Mouse (Mus musculus) B cell, adult 2 months (primary cell): Measurements from ENCODE around the gene Sirt3.

Experiments
- DNase-seq, 2 experiments: peaks; one replicate each; pipeline ENCODE4 v3.0.0; 2022

The Sirt3 gene

GRCm38 (mm10) chr7:140847755-140848580 is 34.1 kb downstream of the Sirt3 start, which contains the start of gene Odf3:
TSS of gene Odf3 (plus strand) at chr7:140847805.
- no peak for DNase-seq

GRCm38 (mm10) chr7:140846676-140847075 is 35.4 kb downstream of the Sirt3 start:
- no peak for DNase-seq

GRCm38 (mm10) chr7:140845683-140846082 is 36.4 kb downstream of the Sirt3 start:
- DNase-seq: no peak

DNA sequence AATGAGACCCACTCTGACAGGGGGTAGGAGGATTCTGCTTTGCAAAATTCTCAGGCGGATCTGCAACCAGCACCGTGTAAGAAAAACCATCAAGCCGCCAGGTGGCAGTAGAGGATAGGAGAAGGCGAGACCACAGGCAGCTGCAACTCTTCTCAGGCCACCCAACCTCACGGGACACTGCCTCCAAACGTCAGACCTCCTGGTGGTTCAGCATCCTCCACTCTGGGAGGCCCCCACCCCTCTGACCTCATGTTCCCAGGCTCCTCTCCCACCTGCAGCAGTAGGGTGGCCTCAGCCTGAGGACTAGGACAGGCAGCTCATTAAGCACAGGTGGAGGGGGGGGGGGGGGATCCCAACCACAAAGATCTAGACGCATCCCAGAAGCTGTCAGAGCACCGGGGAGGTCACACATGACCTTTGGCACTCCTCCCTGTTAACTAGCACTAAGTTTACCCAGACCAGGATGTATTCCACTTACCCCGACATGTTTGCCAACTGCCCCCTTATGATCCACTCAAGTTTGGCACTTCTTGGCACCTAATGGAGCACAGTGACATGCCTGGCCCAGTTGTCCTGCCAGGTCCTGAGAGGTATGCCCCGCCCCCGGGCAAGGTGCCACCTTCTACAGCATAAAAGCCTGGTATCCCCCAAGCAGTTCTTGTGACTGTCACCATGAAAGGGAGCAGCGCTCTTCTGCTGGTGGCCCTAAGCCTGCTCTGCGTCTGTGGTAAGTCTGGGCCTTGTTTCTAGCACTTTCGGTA is 37.0 kb downstream of the Sirt3 start, which contains the start of gene Scgb1c1:
TSS of gene Scgb1c1 (plus strand) at position 643 of the 761 bp plus-strand sequence.
- peak; percentile 95 for DNase-seq

DNA sequence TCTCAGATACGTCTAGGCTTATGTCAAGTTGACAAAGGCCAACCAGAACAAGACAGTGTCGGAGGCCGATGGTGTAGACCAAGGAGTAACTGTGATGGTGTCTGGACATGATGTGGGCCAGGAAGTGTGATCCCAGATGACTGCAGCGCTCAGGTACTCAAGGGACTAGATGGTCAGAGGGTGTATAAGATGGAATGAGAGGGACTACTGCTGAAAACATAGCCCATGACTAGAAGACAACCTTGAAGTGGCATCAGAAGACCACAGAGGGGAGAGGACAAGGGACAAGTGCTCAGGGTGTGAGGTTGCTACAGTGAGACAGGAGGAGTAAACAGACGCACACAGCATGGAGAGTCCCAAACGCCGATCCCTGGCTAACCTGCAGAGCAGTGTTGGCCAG is 38.3 kb downstream of the Sirt3 start:
- DNase-seq: no peak

DNA sequence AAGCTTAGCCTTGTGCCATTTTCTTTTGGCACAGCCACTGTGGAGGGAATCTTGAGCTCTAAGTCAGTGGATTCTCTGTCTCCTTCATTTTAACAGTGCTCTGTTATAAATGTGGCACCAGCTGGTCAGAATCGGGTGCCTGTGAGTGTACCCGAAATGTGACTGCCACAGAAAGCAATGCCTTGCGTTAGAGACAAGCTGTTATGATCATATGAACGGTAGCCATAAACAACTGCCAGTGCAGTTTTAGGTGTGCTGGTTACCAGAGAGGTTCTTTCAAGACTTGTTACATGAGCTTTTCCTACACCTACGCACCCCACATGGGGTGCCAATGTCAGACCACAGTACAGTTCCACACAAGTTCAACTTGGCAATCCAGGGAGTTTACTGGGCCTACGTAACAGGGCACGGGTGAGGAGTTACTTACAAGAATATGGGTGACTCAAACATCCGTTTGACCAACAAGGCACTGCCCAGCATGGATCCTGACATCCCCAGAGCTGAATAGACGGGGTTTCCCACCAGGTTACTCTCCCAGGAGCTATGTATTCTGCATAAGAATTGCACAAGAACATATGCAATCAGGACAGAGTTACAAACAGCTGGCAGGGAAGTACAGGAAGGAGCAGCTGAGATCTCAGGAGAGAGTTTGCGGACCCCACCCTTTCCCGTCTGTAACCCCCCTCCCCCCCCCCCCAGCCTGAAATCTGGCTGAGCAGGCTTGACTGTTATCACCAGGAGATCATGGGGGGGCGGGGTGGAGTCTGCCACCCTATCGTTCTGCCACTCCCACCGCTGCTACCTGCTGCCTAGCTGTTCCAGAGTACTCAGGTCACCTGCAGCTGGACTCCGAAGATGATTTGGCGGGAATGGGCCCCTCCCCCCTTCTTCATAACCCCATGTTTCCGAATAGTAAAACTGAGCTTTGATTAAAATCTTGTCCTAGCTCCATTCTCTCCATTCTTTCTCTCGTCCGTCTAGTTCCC is 41.1 kb downstream of the Sirt3 start:
- DNase-seq: no peak

DNA sequence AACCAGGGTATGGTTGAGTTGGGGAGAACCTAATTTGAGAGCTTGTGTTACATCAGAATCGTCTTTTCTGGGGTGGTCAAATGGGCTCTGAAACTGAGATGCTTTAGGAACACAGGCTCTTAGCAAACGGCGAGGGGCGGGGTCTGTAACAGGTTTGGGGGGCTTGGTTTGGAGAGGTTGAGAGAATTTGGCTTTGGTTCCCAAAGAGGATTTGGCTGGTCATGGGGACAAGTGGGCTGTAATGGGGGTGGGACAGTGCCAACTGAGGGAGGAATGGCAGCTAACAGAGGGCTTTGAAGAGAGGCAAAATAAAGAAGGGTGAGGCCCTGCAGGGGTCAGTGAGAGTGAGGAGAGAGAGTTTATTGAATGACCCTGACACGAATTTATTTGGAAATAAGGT is 42.6 kb downstream of the Sirt3 start:
- no peak for DNase-seq

GRCm38 (mm10) chr7:140836243-140837115 is 45.6 kb downstream of the Sirt3 start:
- DNase-seq: no peak

- DNase-seq: no peak
Observed at GRCm38 (mm10) chr7:140835758-140836087, 46.4 kb downstream of the Sirt3 start.

- DNase-seq: no peak
Observed at GRCm38 (mm10) chr7:140834968-140835757, 46.9 kb downstream of the Sirt3 start, which contains the start of gene Urah. TSS of gene Urah (plus strand) at chr7:140835018.

- no peak for DNase-seq
Observed at GRCm38 (mm10) chr7:140833341-140833740, 48.8 kb downstream of the Sirt3 start.

DNA sequence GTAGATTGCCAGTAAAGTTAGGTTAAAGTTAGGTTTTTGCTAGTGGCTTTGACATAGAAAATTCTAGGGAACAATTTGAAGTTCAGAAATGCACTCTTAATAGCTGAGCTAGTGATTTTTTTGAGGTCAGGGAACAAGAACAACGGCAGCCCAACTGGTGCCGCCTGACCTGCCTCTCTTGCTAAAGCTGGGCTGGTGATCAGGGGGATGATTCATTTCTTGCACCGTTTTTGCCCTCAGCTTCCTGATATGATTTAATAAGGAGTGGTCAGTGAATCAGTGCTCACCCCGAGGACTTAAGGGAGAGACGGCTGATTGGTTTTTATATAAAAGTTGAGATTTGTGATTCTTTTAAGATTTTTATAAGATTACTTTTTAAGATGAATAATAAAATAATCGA is 50.7 kb downstream of the Sirt3 start:
- DNase-seq: no peak

DNA sequence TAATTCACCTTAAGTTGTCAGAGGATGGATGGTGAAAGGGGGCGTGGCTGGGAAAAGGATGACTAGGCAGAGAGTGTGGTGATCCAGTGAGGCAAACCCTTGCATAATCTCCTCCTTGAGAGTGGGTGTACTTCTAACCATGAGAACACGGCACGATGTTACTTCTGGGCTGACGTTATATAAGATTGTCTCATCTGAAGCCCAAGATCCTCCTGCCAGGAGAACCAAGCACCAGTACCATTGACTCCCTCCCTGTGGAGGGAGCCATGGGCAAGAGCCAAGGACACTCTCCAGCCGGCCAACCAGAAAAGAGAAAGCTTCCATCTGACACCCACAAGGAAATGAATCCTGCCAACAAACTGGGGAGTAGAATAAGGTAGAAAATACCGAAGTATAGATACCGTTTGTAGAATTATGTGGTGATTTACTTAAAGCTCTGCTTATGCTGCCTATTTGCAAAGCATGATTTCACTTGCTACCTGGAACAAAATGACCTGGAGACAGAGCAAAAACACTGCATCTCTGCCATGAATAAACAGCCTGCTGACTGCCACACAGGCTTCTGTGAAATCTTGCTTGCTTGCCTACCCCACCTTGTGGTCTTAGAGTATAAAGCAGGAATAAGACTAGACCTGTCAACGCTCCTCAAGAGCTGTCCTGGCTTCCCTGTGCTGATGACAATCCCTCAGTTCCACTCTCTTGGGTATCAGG is 53.8 kb downstream of the Sirt3 start:
- no peak for DNase-seq

GRCm38 (mm10) chr7:140822731-140823130 is 59.4 kb downstream of the Sirt3 start:
- DNase-seq: no peak

- no peak for DNase-seq
Observed at GRCm38 (mm10) chr7:140821653-140822329, 60.3 kb downstream of the Sirt3 start, which contains the start of gene Zfp941. TSS of gene Zfp941 (minus strand) at chr7:140822178.

- no peak for DNase-seq
Observed at GRCm38 (mm10) chr7:140821305-140821652, 60.8 kb downstream of the Sirt3 start.

- DNase-seq: no peak
Observed at GRCm38 (mm10) chr7:140820173-140820572, 61.9 kb downstream of the Sirt3 start.
